Mouse (Mus musculus): ENCODE measurements around the gene Ints2.

GRCm38 (mm10) chr11:86291714-86292113 lies 34.3 kb upstream of the Ints2 start:
- TF ChIP-seq CTCF (IDR thresholded peaks at IDR 0.05; ENCODE audit: low read depth), result no peak
- no peak for TF ChIP-seq EP300 (optimal IDR thresholded peaks at IDR 0.05)

All from stomach, postnatal 0 days (tissue).